Mouse (Mus musculus): ENCODE data around the gene Defb19.
A peak's percentile ranks its signal among the peaks of the same experiment; 100 is the strongest.

Defb19 gene

DNA sequence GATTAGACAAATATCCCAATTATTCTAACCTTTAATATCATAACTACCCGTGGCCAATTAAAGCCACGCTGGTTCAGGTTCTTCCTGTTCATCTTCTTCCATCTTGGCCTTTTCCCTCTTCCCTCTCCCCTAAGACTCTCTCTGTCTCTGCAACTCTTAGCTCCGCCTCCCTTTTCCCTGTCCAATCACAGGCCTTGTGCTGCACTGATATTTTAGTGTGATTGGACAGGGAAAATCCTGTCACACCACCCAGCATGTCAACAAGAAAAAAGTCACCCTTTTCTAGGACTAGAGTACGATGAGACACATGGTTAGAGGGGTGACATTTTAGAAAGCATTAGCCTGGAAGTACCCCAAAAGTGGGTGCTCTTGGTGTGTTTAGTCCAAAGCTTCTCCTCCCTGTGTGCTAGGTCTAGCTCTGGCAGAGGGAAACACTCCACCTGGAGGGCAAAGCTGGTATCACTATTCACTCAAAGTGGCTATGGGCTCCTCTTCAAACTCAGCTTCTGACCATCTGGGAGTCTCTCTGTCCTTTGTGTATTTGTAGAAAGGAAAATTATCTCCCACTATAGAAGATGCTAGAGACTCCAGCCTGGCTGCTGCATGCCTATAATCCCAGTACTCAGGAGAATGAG lies 6.9 kb upstream of the Defb19 start:
- no peak for DNase-seq (ENCODE audit: low spot score in 2 of 2)

GRCm38 (mm10) chr2:152580612-152581011 lies 500 bp upstream of the Defb19 start:
- no peak for DNase-seq (ENCODE audit: low spot score in 2 of 2)

DNA sequence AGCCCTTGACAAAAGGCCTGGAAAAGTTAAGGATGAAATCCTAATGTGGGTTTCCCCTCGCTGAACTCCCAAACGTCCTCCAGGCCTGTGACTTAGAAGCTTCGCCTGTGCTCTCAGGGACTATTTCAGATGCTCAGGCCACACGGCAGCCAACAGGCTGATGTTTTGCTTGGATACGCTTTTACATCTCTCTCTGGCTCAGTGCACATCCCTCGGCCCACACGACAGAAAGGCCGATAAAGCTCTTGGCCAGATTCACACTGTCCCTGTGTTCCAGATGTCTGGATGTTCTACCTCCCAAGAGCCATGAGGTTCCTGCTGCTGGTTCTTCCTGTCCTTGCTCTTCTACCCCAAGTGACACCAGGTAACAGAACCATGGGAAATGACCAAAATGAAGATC lies 6.6 kb downstream of the Defb19 start:
- no peak for DNase-seq (ENCODE audit: low spot score in 2 of 2)

GRCm38 (mm10) chr2:152572114-152572794 lies 7.9 kb downstream of the Defb19 start, which contains the start of gene Defb21:
Gene Defb21 (plus strand): TSS chr2:152572744.
- DNase-seq (ENCODE audit: low spot score in 2 of 2), result no peak

- no peak for DNase-seq (ENCODE audit: low spot score in 2 of 2)
Measured at GRCm38 (mm10) chr2:152570313-152570712, 9.8 kb downstream of the Defb19 start.

DNA sequence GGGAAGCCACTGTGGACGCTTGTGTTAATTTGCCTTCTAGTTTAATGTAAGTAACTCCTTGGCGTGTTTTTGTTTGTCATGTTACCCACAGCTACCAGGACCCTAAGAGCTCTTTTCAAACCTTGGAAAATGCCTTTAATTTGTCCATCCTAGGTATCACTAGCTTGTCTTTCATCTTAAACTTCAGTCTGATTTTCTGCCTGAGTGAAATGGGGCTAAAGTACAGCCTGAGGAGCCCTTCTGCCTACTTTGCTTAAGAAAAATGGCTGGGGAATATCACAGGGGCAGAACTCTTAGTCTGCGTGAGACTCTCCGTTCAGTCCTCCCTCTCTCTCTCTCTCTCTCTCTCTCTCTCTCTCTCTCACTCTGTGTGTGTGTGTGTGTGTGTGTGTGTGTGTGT lies 10.2 kb downstream of the Defb19 start:
- no peak for DNase-seq (ENCODE audit: low spot score in 2 of 2)

- DNase-seq (ENCODE audit: low spot score in 2 of 2), result no peak
Measured at GRCm38 (mm10) chr2:152569038-152569437, 11.1 kb downstream of the Defb19 start, which contains the start of gene Gm17416. Gene Gm17416 (plus strand): TSS chr2:152569338.

- DNase-seq (ENCODE audit: low spot score in 2 of 2), result no peak
Measured at GRCm38 (mm10) chr2:152556655-152557054, 23.5 kb downstream of the Defb19 start.

GRCm38 (mm10) chr2:152553774-152554423 lies 26.2 kb downstream of the Defb19 start:
- DNase-seq (ENCODE audit: low spot score in 2 of 2), result peak; percentile 35 to 69

GRCm38 (mm10) chr2:152548124-152548523 lies 32.0 kb downstream of the Defb19 start:
- no peak for DNase-seq (ENCODE audit: low spot score in 2 of 2)

- DNase-seq (ENCODE audit: low spot score in 2 of 2), result peak; percentile 46 to 65
Measured at GRCm38 (mm10) chr2:152544691-152545090, 35.4 kb downstream of the Defb19 start.

DNA sequence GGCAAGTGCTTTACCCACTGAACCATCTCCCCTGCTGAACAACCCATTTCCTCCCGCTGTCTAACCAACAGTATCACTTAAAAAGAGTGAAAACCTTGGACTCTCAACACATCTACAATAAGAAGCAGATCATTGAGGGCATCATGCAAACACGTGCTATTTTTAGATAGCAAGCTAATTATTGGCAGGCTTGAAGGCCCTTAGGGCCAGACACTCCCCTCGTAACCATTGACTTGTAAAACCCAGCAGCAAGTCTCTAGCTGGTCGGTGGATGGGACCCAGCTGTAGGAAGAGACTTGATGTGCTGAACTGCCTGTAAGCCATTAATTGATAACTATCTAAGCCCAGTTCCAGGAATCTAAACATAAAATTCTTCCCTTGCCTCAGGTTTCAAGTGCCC lies 36.6 kb downstream of the Defb19 start:
- no peak for DNase-seq (ENCODE audit: low spot score in 2 of 2)

GRCm38 (mm10) chr2:152542897-152543296 lies 37.2 kb downstream of the Defb19 start:
- no peak for DNase-seq (ENCODE audit: low spot score in 2 of 2)

DNA sequence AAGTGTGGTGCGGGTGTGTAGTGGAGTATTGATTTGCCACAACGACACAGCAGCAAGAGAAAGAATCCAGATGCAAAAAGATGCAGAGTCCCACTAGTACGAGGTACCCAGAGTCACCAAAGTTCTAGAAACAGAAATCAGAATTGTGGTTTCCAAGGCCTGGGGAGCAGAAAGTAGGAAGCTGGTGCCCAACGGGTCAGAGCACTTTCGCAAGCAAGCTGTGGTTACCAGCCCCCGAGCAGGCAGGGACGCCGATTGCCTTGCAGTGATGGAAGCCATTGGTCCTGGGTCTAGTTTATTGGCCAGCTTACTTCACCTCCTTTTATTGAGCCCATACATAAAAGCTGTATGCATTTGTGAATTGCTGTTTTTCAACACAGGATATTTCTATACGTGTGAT lies 38.1 kb downstream of the Defb19 start:
- DNase-seq (ENCODE audit: low spot score in 2 of 2), result no peak

DNA sequence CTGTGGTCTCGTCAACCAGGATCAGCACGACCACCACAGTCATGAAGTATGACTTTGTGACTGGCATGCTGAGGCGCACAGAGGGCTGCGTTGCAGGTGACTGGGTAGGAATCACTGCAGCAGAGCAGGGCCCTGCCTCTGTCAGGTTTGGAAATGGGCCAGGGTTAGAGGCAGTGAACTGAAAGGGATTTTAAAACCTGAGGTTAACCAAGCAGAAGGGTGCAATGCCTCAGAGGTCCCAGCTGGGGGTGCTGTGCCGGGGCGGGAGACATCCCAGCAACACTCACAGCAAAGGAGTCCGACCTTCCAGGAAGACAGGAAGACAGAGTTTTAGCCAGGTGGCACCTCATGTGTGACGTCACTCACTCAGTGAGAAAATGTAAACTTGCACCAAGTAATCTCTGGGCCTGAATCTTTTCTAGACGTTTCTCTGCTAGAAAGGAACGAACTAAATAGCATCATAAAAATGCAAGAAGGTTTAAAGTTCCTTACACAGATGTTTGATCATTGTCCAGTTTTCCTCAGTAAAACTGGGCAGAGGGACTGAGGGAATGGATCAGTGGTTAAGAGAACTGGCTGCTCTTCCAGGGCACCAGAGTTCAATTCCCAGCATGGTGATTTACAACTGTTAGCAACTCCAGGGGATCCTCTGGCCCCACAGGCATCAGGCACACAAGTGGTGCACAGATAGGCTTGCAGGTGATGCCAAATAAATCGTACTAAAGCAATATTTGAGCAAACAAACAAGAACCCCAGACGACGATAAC lies 40.0 kb downstream of the Defb19 start, which contains the start of gene Defb29:
TSS of gene Defb29 (minus strand) at position 155 of the 767 bp plus-strand sequence.
- DNase-seq (ENCODE audit: low spot score in 2 of 2), result no peak
